Mouse (Mus musculus): ENCODE measurements around the gene Itm2c. TPM values are rescaled to one million over a fixed set of nuclear protein-coding genes. Genes with fewer than 3 reads are reported as not detected.
A peak's percentile ranks its signal among the peaks of the same experiment; 100 is the strongest.

Gene Itm2c
- polyA plus RNA-seq, 1 experiment from 2014 or later, result 86.1 TPM

DNA sequence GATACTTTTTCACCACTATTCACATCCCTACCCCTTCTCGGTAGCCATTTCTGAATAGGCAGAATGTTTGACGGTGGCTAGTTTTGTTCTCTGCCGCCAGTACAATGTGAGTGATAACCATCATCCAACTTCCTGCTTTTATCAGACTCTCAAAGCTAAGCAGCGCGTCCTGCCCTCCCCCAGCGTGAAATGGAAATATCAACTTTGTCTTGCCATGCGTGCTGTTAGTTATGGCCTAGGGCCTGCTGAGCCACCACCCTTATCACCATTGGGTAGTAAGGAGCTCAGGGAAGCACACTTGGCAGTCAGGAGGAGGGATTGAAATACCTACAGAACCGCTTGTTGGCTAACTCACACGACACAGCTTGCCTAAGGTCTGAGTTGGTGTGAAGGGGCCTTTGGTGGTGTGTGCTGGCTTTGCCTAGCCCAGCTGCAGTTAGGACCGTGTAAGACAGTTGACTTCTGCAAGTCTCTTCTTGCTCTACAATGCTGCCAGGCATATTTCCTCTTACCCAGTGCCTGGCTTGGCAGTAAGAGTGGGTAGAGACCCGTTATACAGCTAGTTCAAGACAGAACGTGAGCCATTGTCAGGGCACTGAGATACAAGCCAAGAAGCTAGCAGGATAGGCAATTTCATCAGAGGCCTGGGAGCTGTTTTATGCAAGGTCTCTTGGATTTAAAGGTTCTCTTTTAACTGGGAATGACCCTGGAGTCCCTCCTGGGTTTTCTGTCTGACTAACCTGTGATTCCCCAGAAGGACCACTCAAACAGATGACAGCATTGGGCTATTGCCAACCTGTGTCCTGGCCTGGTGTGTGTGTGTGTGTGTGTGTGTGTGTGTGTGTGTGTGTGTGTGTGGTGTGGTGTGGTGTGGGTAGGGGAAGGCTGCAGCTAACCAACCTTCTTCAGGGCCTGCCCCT lies 3.0 kb downstream of the Itm2c start:
- 66% methylated on average over 12 of the region's 12 CpGs for WGBS
- Histone ChIP-seq H3K4me3 (ENCODE audit: low read depth, low read length) (no peak overlapping the region), H3K4me2 (replicated peaks; ENCODE audit: low read depth, low read length) (peak overlapping the region; percentile 84; the same call in 1 of the 2 replicates), H3K9ac (ENCODE audit: low read depth, low read length) (no peak overlapping the region), H3K27ac (ENCODE audit: low read depth, low read length) (0 out of 2 replicates have a peak overlapping the region, but pooled peaks have one; percentile 30), H3K4me1 (replicated peaks; ENCODE audit: control insufficient read depth, insufficient read depth, low read length) (peaks cover 23% of the 10 kb centered on the region), H3K27me3 (ENCODE audit: control insufficient read depth, insufficient read depth, low read length) (no peaks in the 10 kb centered on the region), H3K36me3 (ENCODE audit: control insufficient read depth, insufficient read depth, low read length) (no peaks in the 10 kb centered on the region), H3K9me3 (ENCODE audit: control insufficient read depth, low read length) (no peaks in the 10 kb centered on the region)
- no peak for DNase-seq (ENCODE audit: low spot score)
- no peak for ATAC-seq (ENCODE audit: low FRiP score)

- Histone ChIP-seq H3K4me1 (replicated peaks; ENCODE audit: control insufficient read depth, insufficient read depth, low read length) (peaks cover 23% of the 10 kb centered on the region), H3K4me3 (ENCODE audit: low read depth, low read length) (no peak overlapping the region), H3K4me2 (replicated peaks; ENCODE audit: low read depth, low read length) (no peak overlapping the region), H3K36me3 (ENCODE audit: control insufficient read depth, insufficient read depth, low read length) (no peaks in the 10 kb centered on the region), H3K9me3 (ENCODE audit: control insufficient read depth, low read length) (no peaks in the 10 kb centered on the region), H3K9ac (ENCODE audit: low read depth, low read length) (0 out of 2 replicates have a peak overlapping the region, but pooled peaks have one; percentile 19), H3K27ac (ENCODE audit: low read depth, low read length) (peak overlapping the region; percentile 30; the same call in 1 of the 2 replicates), H3K27me3 (ENCODE audit: control insufficient read depth, insufficient read depth, low read length) (no peaks in the 10 kb centered on the region)
- WGBS, result 26% methylated on average over 8 of the region's 8 CpGs
- ATAC-seq (ENCODE audit: low FRiP score) (no peak), DNase-seq (ENCODE audit: low spot score) (peak; percentile 19)
These were observed 4.0 kb downstream of the Itm2c start for GRCm38 (mm10) chr1:85897901-85898760.

DNA sequence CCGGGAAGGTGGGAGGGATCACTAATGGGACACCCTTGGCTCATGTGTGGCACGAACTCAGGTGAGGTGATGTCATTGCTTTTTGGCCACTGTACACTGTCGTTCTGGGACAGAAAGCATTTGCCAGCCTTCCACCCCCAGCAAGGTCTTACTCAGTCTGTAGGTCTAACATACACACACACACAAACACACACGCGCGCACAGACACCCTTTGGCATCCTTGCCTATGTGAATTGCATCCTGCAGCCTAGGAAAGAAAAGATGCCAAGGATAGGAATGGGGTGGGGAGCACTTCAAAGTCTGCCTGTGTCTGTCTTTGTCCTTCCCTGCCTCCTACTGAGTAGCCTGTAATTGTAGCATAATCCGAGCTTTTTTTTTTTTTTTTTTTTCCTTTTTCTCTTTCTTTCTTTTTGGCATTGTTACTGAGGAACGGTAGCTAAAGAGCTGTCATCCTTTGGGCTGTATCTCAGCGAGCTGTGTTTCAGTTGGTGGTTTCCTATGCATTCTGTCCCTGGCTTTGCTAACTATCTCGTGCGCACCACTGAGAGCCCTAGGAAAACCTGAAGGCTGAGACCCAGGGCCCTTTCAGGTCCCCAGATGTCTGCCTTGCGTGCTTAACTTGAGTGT lies 4.8 kb downstream of the Itm2c start:
- H3K9ac ChIP-seq (ENCODE audit: low read depth, low read length), result 0 out of 2 replicates have a peak overlapping the region, but pooled peaks have one; percentile 19
- WGBS, result 23% methylated on average over 12 of the region's 12 CpGs
- no peaks in the 10 kb centered on the region for H3K27me3 ChIP-seq (ENCODE audit: control insufficient read depth, insufficient read depth, low read length)
- no peak for DNase-seq (ENCODE audit: low spot score)
- H3K4me2 ChIP-seq (replicated peaks; ENCODE audit: low read depth, low read length), result no peak overlapping the region
- peak overlapping the region; percentile 30; the same call in 1 of the 2 replicates for H3K27ac ChIP-seq (ENCODE audit: low read depth, low read length)
- H3K4me1 ChIP-seq (replicated peaks; ENCODE audit: control insufficient read depth, insufficient read depth, low read length), result peaks cover 23% of the 10 kb centered on the region
- no peak overlapping the region for H3K4me3 ChIP-seq (ENCODE audit: low read depth, low read length)
- H3K9me3 ChIP-seq (ENCODE audit: control insufficient read depth, low read length), result no peaks in the 10 kb centered on the region
- no peaks in the 10 kb centered on the region for H3K36me3 ChIP-seq (ENCODE audit: control insufficient read depth, insufficient read depth, low read length)
- ATAC-seq (ENCODE audit: low FRiP score), result no peak

- H3K4me3 ChIP-seq (ENCODE audit: low read depth, low read length), result no peak overlapping the region
- ATAC-seq (ENCODE audit: low FRiP score) (no peak), DNase-seq (ENCODE audit: low spot score) (peak; percentile 20)
- H3K27ac ChIP-seq (ENCODE audit: low read depth, low read length), result 0 out of 2 replicates have a peak overlapping the region, but pooled peaks have one; percentile 20
- no peaks in the 10 kb centered on the region for H3K27me3 ChIP-seq (ENCODE audit: control insufficient read depth, insufficient read depth, low read length)
- no peaks in the 10 kb centered on the region for H3K9me3 ChIP-seq (ENCODE audit: control insufficient read depth, low read length)
- H3K4me1 ChIP-seq (replicated peaks; ENCODE audit: control insufficient read depth, insufficient read depth, low read length), result peaks cover 23% of the 10 kb centered on the region
- no peak overlapping the region for H3K9ac ChIP-seq (ENCODE audit: low read depth, low read length)
- H3K36me3 ChIP-seq (ENCODE audit: control insufficient read depth, insufficient read depth, low read length), result no peaks in the 10 kb centered on the region
- H3K4me2 ChIP-seq (replicated peaks; ENCODE audit: low read depth, low read length), result no peak overlapping the region
These were observed 5.3 kb downstream of the Itm2c start for GRCm38 (mm10) chr1:85899388-85899761.

GRCm38 (mm10) chr1:85900521-85901333 lies 6.6 kb downstream of the Itm2c start:
- no peak overlapping the region for H3K9ac ChIP-seq (ENCODE audit: low read depth, low read length)
- DNase-seq (ENCODE audit: low spot score), result no peak
- 75% methylated on average over 7 of the region's 7 CpGs for WGBS
- H3K36me3 ChIP-seq (ENCODE audit: control insufficient read depth, insufficient read depth, low read length), result 0 out of 2 replicates have a peak, but pooled peaks cover 3% of the 10 kb centered on the region
- H3K27ac ChIP-seq (ENCODE audit: low read depth, low read length), result no peak overlapping the region
- no peak overlapping the region for H3K4me2 ChIP-seq (replicated peaks; ENCODE audit: low read depth, low read length)
- peaks cover 21% of the 10 kb centered on the region for H3K4me1 ChIP-seq (replicated peaks; ENCODE audit: control insufficient read depth, insufficient read depth, low read length)
- H3K27me3 ChIP-seq (ENCODE audit: control insufficient read depth, insufficient read depth, low read length), result no peaks in the 10 kb centered on the region
- no peaks in the 10 kb centered on the region for H3K9me3 ChIP-seq (ENCODE audit: control insufficient read depth, low read length)
- no peak for ATAC-seq (ENCODE audit: low FRiP score)
- H3K4me3 ChIP-seq (ENCODE audit: low read depth, low read length), result no peak overlapping the region

DNA sequence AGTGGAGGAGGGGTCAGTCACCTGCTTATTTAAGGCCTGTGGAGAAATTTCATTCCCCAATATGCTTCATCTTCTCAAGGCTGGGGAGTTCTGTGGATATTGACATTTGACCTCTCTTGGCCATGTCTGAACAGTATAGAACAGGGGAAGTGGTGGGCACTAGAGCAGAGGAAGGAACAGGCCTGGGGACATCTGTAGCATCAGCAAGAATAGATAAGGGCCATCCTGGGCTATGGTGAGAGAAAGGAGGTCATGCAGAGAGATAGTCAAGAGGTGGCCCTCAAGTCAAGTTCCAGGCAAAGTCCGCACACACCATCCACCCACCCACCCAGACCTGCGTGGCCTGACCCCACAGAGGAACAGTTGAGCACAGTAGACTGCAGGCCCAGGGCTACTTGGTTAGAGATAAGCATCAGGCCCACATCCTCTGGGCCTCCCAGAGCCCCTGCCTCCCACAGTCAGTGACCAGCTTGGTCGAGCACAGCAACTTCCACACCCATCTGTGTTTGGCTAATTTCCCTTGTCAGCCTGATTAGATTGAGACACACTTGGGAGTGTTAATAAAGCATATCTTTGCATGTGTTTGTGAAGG lies 7.5 kb downstream of the Itm2c start:
- H3K4me1 ChIP-seq (replicated peaks; ENCODE audit: control insufficient read depth, insufficient read depth, low read length), result peaks cover 18% of the 10 kb centered on the region
- DNase-seq (ENCODE audit: low spot score) (no peak), ATAC-seq (ENCODE audit: low FRiP score) (peak; percentile 48)
- H3K9me3 ChIP-seq (ENCODE audit: control insufficient read depth, low read length), result no peaks in the 10 kb centered on the region
- 67% methylated on average over 3 of the region's 3 CpGs for WGBS
- 0 out of 2 replicates have a peak, but pooled peaks cover 6% of the 10 kb centered on the region for H3K36me3 ChIP-seq (ENCODE audit: control insufficient read depth, insufficient read depth, low read length)
- H3K9ac ChIP-seq (ENCODE audit: low read depth, low read length), result no peak overlapping the region
- no peaks in the 10 kb centered on the region for H3K27me3 ChIP-seq (ENCODE audit: control insufficient read depth, insufficient read depth, low read length)
- no peak overlapping the region for H3K4me3 ChIP-seq (ENCODE audit: low read depth, low read length)
- no peak overlapping the region for H3K4me2 ChIP-seq (replicated peaks; ENCODE audit: low read depth, low read length)
- H3K27ac ChIP-seq (ENCODE audit: low read depth, low read length), result no peak overlapping the region

DNA sequence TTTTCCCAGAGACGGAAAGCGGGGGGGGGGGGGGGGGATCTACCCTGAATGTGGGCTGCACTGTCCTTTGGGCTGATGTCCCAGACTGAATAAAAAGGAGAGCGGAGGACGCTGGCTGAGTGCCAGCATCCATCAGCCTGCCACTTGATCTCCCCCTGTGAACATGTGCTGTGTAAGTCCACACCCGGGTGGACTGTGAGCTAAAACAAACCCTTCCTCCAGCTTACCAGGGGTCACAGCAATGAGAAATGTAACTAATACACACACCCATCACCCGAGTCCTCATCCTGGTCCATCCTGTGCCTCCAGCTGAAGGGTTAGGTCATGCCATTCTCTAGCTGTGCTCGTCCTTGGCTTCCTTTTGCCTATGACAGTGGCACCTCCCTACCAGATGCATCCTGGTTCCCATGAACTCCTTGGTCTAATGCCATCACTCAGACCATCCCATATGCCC lies 8.1 kb downstream of the Itm2c start:
- Histone ChIP-seq H3K9ac (ENCODE audit: low read depth, low read length) (no peak overlapping the region), H3K4me3 (ENCODE audit: low read depth, low read length) (no peak overlapping the region), H3K9me3 (ENCODE audit: control insufficient read depth, low read length) (no peaks in the 10 kb centered on the region), H3K27ac (ENCODE audit: low read depth, low read length) (no peak overlapping the region), H3K4me2 (replicated peaks; ENCODE audit: low read depth, low read length) (no peak overlapping the region), H3K4me1 (replicated peaks; ENCODE audit: control insufficient read depth, insufficient read depth, low read length) (peaks cover 17% of the 10 kb centered on the region), H3K27me3 (ENCODE audit: control insufficient read depth, insufficient read depth, low read length) (no peaks in the 10 kb centered on the region), H3K36me3 (ENCODE audit: control insufficient read depth, insufficient read depth, low read length) (0 out of 2 replicates have a peak, but pooled peaks cover 6% of the 10 kb centered on the region)
- DNase-seq (ENCODE audit: low spot score) (peak; percentile 36), ATAC-seq (ENCODE audit: low FRiP score) (peak; percentile 59)
- WGBS, result 70% methylated on average over 7 of the region's 7 CpGs

Measured in hindbrain, embryonic 11.5 days (tissue).